Mouse (Mus musculus): Measurements from ENCODE around the gene Wdfy3.

DNA sequence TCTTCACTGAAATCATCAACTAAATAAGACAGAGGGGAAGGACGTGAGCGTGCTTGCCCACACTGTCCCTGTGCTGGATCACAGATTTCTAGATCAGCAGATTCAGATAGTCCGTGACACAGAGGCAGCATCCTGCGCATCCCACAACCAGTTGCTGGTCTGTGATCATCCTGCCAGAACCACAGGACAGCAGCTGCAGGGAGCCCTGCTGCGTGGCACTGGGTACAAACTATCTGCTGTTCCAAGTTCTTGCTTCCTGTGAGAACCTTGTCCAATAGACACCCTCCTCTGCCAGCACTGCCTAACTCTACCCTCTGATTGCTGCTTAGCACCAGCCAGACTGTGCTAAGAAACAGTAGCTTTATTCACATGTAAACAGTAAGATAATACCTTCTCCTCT is 150.2 kb downstream of the Wdfy3 start:
- TF ChIP-seq CTCF (IDR thresholded peaks at IDR 0.05; ENCODE audit: low read depth) (no peak), EP300 (IDR thresholded peaks at IDR 0.05; ENCODE audit: low read depth) (no peak)

All from heart, postnatal 0 days (tissue).